Mouse (Mus musculus): ENCODE measurements around the gene Gm12248.

Gm12248 gene

GRCm38 (mm10) chr11:58101194-58101720, 8.3 kb upstream of the Gm12248 start:
- DNase-seq, result no peak

- no peak for DNase-seq
Measured at GRCm38 (mm10) chr11:58100006-58100405, 7.1 kb upstream of the Gm12248 start.

- peak; percentile 34 for DNase-seq
Measured at GRCm38 (mm10) chr11:58098366-58098720, 5.4 kb upstream of the Gm12248 start.

DNA sequence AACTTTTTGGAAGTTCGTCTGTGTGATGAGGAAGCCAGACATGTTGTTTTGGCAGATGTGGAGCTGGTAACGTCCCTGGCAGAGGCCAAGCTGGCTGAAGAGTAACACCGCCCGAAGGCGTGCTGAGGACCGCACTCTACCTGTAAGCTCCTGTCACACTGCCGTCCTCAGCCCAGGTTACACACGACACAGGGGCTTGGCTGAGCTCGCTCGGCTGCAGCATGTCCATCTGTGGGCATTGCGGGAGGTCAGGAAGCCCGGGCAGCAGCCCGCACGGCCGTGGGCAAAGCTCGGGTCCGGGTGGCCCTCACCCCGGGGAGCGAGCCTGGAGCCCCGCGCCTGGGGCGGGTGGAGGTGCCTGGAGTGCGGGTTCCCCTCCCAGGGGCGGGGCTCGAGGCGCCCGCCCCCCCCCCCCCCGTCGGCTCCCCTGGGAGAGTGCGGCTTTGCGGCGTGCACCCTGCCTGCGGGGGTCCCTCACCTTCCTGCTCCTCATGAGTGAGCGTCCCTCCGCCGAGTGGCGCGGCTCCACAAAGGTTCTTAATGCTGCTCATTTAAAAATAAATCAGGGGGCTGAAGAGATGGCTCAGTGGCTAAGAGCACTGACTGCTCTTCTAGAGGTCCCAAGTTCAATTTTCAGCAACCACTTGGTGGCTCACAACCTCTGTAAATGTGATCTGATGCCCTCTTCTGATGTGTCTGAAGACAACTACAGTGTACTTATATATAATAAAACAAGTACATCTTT, 4.9 kb upstream of the Gm12248 start:
- DNase-seq, result peak; percentile 81

DNA sequence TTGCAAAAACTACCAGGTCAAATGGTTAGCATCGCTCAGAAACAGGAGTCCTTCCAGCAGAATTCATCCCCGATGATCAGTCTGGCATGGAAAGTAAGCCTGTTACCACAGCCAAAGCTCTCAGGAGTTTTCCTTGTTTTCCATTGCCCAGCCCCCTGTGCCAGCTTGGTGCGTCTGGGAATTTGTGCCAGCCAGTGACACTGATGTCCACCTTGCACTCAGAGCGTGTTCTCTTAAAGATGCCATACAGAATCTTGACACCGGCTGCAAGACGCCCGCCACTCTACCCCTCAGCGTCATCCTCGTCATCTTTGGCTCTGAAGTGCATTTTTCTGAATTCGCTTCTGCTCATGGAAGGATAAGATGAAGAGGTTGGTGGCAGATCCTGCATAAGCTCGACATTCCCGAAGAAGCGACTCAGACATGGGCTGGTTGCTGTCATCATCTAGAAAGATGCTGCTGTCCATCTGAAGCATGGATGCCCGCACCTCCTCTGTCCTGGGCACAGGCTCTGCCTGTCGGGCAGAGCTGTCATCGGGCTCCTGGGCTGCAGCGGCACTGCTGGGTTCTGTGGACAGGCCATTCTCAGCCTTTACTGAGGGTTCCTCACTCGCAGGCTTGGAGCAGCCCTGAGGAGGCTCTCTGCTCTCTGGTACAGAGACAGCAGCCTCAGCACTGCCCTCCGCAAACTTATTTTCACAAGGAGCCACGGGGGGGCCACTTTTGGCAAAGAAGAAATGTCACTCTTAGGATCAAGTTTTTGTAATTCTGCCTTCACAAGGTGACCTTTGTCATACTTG, 4.1 kb upstream of the Gm12248 start:
- DNase-seq, result peak; percentile 70

DNA sequence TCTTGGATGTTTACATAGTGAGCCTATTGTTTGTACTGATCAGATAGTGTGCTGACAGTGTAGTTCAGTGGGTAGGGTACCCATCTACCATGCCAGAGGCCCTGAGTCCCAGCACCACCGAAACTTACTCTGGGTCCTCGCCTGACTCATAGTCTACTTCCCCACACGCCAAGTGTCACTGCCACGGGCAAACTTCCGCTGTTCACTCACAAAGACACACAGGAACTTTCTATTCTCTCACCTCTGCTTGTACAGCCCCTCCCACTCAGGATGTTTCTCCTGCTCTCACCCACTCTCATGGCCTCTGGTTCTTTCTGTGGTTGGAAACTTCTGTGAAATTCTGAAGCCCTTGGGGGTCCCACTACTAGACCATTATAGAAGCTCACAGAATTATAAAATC, 3.2 kb upstream of the Gm12248 start:
- no peak for DNase-seq

GRCm38 (mm10) chr11:58095561-58095960, 2.6 kb upstream of the Gm12248 start:
- no peak for DNase-seq

DNA sequence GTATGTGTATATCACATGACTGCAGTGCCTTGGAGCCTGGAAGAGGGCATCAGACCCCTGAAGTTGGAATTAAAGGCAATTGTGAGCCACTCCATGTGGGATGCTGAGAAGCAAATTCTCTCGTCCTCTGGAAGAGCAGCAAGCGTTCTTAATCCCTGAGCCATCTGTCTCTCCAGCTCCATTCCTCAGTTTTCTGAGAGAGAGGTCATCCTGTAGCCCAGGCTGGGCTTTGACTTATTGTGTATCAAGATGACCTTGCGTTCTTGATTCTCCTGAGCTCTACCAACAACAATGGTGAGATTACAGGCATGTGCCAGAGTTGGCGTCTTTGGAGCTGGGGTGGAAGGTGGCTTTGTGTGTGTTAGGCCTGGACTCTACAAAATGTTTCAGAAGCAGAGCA, 1.8 kb upstream of the Gm12248 start:
- no peak for DNase-seq

DNA sequence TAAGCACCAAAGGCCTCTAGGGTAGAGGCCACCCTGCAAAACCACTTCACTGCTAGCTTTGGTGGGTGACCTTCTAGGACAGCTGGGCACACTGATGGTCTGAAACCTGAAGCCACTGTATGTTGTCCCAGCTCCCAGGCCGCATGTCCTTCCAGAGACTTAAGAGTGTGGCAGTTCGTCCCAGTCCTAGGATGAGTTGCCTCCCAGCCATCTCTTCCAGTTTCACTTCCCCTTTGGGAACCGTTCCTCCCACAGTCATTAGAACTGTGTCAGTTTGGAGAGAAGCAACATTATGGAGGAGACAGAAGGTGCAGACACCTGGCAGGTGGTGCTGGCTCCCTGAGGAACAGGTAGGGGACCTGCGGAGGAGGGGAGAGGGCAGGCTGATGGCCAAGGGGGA, 393 bp downstream of the Gm12248 start:
- no peak for DNase-seq

GRCm38 (mm10) chr11:58081716-58082115, 11.2 kb downstream of the Gm12248 start:
- DNase-seq, result peak; percentile 73

DNA sequence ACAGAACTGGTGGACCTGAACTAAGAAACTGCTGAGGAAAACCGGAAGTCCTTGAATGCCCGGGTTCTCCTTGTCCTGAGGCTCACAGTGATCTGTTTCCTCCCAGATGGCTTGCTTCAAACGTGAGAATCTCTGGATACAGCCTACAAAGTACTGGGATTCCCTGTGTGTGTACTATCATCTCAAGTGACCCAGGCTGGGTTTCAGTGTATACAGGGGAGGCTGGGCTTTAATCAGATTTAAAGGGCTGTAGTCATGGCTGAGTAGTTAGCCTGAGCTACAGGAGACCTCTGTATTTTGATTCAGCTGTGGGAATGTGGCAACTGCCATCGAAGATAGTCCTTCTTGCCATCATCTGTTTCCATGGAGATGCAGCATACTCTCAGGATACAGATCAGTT, 15.7 kb downstream of the Gm12248 start:
- no peak for DNase-seq

DNA sequence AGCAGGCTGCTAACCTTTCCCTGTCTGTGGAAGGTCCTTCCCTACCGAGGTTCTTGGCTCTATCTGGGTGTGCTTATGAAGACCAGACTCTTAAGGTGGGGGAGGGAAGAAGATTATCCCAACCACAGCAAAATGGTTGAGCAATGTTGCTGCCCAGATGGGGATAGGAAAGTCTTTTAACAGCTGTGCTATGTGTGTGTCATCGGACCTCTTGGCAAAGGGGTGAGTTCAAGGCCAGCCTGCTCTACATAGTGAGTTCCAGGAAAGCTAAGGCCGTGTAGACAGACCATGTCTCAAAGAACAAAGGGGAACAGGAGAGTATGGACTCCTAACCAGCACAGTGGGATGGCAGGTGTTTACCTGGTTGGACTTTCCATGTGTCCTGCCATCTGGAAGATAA, 20.0 kb downstream of the Gm12248 start:
- DNase-seq, result no peak

GRCm38 (mm10) chr11:58065025-58065424, 27.9 kb downstream of the Gm12248 start:
- DNase-seq, result no peak

DNA sequence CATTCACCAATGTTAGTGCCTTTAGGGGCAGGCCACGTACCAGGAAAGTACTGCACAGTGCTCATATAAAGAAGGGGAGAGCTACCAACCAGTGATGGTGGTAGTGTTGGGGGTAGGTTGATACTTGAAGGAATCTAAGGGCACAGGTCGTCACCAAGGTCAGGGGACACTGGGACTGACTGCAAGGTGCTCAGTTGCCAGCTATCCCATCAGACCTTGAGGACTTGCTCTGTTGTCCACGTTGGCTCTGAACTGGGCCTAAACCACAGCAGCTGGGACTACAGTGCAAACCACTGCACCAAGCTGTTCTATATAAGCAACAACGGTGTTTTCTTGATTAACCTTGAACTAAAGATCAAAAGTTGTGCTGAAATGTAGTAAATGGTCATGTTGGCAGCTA, 30.3 kb downstream of the Gm12248 start:
- no peak for DNase-seq

GRCm38 (mm10) chr11:58061218-58061617, 31.7 kb downstream of the Gm12248 start:
- peak; percentile 85 for DNase-seq

DNA sequence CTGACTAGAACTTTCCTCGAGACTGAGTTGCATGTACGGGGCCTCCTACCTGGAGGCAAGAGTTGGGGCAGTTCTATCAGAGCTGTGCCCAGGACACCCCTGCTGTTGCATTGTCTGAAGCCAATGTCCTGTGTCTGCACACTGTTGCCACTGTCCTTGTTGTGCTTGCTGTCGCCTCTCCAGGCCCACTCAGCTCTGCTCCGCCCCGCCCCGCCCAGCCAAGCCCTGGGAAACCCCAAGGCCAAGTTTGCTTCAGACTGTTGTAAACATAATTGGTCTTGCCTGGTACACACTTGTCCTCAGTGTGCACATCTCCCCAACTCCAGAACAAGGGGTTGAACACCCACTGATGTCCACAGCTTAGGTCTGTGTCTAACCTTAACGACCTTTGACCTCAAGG, 33.2 kb downstream of the Gm12248 start:
- DNase-seq, result peak; percentile 42

- no peak for DNase-seq
Measured at GRCm38 (mm10) chr11:58057455-58057854, 35.5 kb downstream of the Gm12248 start.

DNA sequence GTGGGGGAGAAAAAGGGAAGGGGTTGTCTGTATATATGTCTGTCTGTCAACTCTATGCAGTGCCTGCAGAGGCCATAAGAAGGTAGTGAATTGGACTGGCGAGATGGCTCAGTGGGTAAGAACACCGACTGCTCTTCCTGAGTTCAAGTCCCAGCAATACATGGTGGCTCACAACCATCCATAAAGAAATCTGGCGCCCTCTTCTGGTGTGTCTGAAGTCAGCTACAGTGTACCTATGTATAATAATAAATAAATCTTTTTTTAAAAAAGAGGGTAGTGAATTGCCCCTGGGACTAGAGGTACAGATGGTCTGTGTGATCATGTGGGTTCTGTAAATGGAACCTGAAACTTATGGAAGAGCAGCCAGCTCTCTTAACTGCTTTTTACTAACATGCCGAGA, 46.5 kb downstream of the Gm12248 start:
- DNase-seq, result no peak

GRCm38 (mm10) chr11:58042861-58043431, 50.0 kb downstream of the Gm12248 start:
- DNase-seq, result no peak

GRCm38 (mm10) chr11:58039027-58039426, 53.9 kb downstream of the Gm12248 start:
- no peak for DNase-seq

GRCm38 (mm10) chr11:58033635-58034034, 59.3 kb downstream of the Gm12248 start:
- DNase-seq, result no peak

GRCm38 (mm10) chr11:58031176-58031575, 61.8 kb downstream of the Gm12248 start:
- no peak for DNase-seq

DNA sequence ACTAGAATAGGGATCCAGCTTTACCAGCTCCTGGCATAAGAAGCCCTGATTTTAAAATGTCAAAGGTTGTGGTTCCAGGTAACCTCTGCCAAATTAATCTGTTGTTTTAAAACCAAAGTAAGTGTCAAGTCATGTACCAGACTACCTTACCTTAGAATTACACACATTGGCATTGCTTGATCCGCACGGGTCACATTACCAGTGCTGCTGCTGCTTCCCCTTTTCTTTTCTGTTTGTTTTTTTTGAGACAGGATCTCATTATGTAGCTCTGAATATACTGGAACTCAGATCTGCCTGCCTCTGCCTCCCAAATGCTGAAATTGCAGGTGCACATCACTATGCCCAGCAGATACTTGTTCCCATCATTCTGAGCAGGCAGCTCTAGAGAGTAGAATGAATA, 63.1 kb downstream of the Gm12248 start:
- DNase-seq, result no peak

- no peak for DNase-seq
Measured at GRCm38 (mm10) chr11:58028981-58029380, 64.0 kb downstream of the Gm12248 start.
